Mouse (Mus musculus): ENCODE measurements around the gene Nab2. TPM values are rescaled to one million over a fixed set of nuclear protein-coding genes. Genes with fewer than 3 reads are reported as not detected.

The Nab2 gene
- polyA plus RNA-seq, 2 experiments, result 0.88 to 4.1 TPM

DNA sequence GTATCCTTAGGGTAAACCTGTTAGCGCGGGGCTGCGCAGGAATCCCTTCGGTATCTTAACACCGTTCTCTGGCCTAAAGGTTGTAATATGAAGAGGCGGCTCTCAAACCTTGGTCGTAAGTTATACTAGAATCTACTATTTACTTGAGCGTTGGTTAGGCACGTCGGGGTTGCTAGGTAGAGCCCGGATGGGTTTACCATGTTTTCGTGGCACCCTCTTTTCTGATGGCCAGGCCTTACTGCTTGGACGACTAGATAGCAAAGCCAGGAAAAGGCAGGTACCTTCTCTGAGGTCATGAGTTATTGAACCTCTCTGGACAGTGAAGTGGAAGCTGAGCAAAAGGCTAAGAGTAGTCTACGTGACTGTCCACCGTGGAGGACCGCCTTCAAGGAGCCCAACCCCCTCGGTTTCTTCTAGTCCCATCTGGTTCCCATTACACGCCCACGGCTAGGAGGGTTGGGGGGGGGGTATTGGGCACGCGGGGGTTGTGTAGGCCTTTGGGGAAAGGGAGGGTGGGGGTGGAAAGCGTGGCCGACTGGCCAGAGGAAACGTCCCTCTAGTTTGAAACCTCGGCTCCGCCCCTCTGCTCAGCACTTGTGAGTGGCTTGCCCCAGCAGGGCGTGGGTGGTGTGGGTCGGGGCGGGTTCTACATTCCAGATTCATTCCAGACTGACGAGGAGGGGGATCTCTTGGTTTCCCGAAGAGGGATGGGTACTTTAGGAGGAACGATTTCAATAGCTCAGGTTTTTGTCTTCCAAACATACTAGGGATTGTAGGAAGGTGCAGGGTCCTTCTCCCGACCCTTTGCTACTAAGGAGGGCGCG lies 887 bp downstream of the Nab2 start:
- Histone ChIP-seq H3K9ac (replicated peaks) (no peak overlapping the region), H3K36me3 (replicated peaks; ENCODE audit: control insufficient read depth, insufficient read depth, low read depth) (no peaks in the 10 kb centered on the region), H3K4me1 (replicated peaks; ENCODE audit: control insufficient read depth in 2 of 2, insufficient read depth in 2 of 2, low read length in 1 of 2) (peaks cover 0 to 6% of the 10 kb centered on the region in 2 experiments; a peak in 1 of 4 replicates), H3K27ac (no peak overlapping the region; the same call in 1 of the 2 replicates), H3K9me3 (ENCODE audit: control insufficient read depth, low read length) (no peaks in the 10 kb centered on the region), H3K27me3 (ENCODE audit: control insufficient read depth, insufficient read depth, low read length) (peaks cover 50% of the 10 kb centered on the region), H3K4me3 (ENCODE audit: insufficient read depth in 1 of 2, low read depth in 2 of 2, low read length in 2 of 2) (peak overlapping the region; percentile 34 to 54), H3K4me2 (ENCODE audit: low read depth) (peak overlapping the region; percentile 65)
- TF ChIP-seq CTCF (IDR thresholded peaks at IDR 0.05; ENCODE audit: low read depth), result no peak
- TF ChIP-seq EP300 (IDR thresholded peaks at IDR 0.05; ENCODE audit: low read depth), result no peak
- DNase-seq (ENCODE audit: low read depth in 3 of 3, low spot score in 3 of 3), result no peak
- 3% methylated on average over 35 of the region's 35 CpGs for WGBS (ENCODE audit: insufficient replicate concordance)
- ATAC-seq (ENCODE audit: insufficient read depth), result peak; percentile 40; the same call in 1 of the 2 replicates

DNA sequence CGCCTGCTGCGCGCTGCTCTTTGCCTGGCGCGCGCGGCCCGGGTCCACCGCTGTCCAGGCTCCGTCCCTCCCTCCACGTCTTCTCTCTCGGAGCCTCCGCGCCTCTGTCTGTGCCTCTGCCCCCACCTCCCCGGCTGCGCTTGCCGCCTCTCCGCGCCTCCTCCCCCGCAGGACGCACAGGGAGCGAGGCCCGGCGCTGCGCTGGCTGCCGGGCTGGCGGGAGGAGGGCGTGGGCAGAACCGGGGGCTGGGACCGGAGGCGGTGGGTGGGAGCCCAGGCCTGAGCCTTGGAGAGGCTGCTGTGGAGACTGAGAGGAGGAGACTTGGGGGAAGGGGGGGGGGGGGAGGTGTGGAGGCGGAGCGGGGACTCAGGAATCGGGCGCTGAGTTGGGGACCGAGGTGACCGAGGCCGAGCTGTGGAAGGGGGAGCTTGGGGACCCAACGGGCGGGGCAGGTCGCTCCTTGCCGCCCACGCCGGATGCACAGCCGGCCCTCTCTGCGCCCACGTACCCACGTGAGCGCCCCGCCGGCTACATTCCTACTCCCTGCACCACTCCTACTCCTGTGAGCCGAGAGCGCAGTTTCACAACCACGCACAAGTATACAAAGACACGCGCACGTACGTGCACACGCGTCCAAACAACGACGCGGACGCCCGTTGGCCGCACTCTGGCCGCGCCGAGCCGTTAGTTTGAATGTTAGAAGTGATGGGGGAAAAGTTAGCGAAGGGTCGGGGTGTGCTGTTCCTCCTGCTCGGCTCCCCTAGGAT lies 1.7 kb downstream of the Nab2 start, which contains the start of gene Nemp1:
Nemp1 (plus strand) TSS at position 401 of the 768 bp plus-strand sequence.
- H3K4me1 ChIP-seq (replicated peaks; ENCODE audit: control insufficient read depth in 2 of 2, insufficient read depth in 2 of 2, low read length in 1 of 2), result peaks cover 0 to 9% of the 10 kb centered on the region in 2 experiments; a peak in 1 of 4 replicates
- H3K4me2 ChIP-seq (ENCODE audit: low read depth), result peak within 1 kb of the TSS; percentile 65
- no peak within 1 kb of the TSS; the same call in 1 of the 2 replicates for H3K27ac ChIP-seq
- no peaks in the 10 kb centered on the region for H3K9me3 ChIP-seq (ENCODE audit: control insufficient read depth, low read length)
- ATAC-seq (ENCODE audit: insufficient read depth) (peak; percentile 50), DNase-seq (ENCODE audit: low read depth in 3 of 3, low spot score in 3 of 3) (no peak)
- peaks cover 50% of the 10 kb centered on the region for H3K27me3 ChIP-seq (ENCODE audit: control insufficient read depth, insufficient read depth, low read length)
- under 1% methylated on average over 71 of the region's 73 CpGs for WGBS (ENCODE audit: insufficient replicate concordance)
- no peak within 1 kb of the TSS for H3K9ac ChIP-seq (replicated peaks)
- no peaks in the 10 kb centered on the region for H3K36me3 ChIP-seq (replicated peaks; ENCODE audit: control insufficient read depth, insufficient read depth, low read depth)
- no peak for TF ChIP-seq EP300 (IDR thresholded peaks at IDR 0.05; ENCODE audit: low read depth)
- TF ChIP-seq CTCF (IDR thresholded peaks at IDR 0.05; ENCODE audit: low read depth), result no peak
- peak within 1 kb of the TSS; percentile 54 to 55 for H3K4me3 ChIP-seq (ENCODE audit: insufficient read depth in 1 of 2, low read depth in 2 of 2, low read length in 2 of 2)

DNA sequence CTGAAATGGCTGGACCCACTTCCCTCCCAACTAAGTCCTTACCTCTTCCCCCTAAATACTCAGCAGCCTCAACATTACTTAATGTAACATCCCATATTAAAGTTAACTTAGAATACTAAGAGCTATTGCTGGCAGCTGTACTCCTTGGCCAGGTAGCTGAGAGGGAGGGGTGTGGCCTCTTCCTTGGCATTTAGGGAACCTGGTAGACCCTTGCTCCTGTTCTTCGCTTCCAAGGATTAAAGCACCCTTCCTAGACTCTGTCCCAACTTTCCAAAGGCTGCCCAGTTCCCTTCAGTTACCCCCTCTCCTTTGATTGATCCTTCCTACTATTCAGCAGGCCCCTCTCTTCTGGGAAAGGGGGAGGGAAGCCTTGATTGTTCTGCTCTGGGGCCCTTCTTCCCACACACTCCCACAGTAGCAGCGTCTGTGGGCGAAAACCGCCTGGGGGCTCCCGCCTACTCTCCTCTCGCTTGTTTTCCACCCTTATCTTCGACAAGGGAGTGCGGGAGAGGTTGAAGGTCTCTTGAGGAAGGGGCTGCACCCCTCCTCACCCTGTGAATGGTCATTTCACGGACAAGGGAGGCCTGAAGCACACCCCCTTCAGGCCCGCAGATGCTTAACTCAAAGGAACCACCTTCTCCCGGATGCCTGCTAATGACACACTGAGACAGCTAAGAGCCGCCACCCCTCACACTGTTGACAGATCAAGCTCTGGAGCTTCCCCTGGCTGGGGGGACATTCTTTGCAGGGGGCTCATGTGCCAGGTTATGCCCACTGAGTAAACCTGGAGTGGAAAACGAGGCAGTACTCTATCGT lies 2.8 kb downstream of the Nab2 start:
- no peak for TF ChIP-seq CTCF (IDR thresholded peaks at IDR 0.05; ENCODE audit: low read depth)
- no peak for TF ChIP-seq EP300 (IDR thresholded peaks at IDR 0.05; ENCODE audit: low read depth)
- Histone ChIP-seq H3K9ac (replicated peaks) (no peak overlapping the region), H3K4me2 (ENCODE audit: low read depth) (peak overlapping the region; percentile 65), H3K9me3 (ENCODE audit: control insufficient read depth, low read length) (no peaks in the 10 kb centered on the region), H3K36me3 (replicated peaks; ENCODE audit: control insufficient read depth, insufficient read depth, low read depth) (no peaks in the 10 kb centered on the region), H3K4me3 (ENCODE audit: insufficient read depth in 1 of 2, low read depth in 2 of 2, low read length in 2 of 2) (peak overlapping the region; percentile 54 to 55), H3K27me3 (ENCODE audit: control insufficient read depth, insufficient read depth, low read length) (peaks cover 50% of the 10 kb centered on the region), H3K27ac (no peak overlapping the region), H3K4me1 (replicated peaks; ENCODE audit: control insufficient read depth in 2 of 2, insufficient read depth in 2 of 2, low read length in 1 of 2) (peaks cover 0 to 15% of the 10 kb centered on the region in 2 experiments; a peak in 2 of 4 replicates)
- WGBS (ENCODE audit: insufficient replicate concordance), result 6% methylated on average over 14 of the region's 14 CpGs
- DNase-seq (ENCODE audit: low read depth in 3 of 3, low spot score in 3 of 3), result no peak
- ATAC-seq (ENCODE audit: insufficient read depth), result no peak

DNA sequence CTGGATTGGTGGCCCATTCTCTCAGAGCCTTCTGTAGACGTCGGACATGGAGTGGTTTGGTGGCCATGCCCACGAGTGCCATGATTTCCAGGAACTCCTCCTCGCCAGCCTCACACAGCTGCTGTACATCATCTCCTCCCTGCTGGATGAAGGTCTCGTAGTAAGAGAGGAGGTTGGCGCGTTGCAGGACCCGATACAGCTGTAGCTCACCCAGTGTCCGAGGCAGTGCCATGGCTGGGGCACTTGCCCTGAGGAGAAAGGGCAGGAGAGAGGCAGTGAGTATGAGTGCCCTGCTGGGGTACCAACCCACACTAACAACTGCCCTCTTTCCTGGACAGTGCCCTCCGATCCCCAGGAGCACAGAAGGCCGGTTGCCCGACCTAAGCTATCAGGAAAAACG lies 3.5 kb downstream of the Nab2 start:
- TF ChIP-seq EP300 (IDR thresholded peaks at IDR 0.05; ENCODE audit: low read depth) (no peak), CTCF (IDR thresholded peaks at IDR 0.05; ENCODE audit: low read depth) (no peak)
- 39% methylated on average over 13 of the region's 13 CpGs for WGBS (ENCODE audit: insufficient replicate concordance)
- Histone ChIP-seq H3K36me3 (replicated peaks; ENCODE audit: control insufficient read depth, insufficient read depth, low read depth) (no peaks in the 10 kb centered on the region), H3K4me2 (ENCODE audit: low read depth) (peak overlapping the region; percentile 65), H3K9ac (replicated peaks) (no peak overlapping the region), H3K4me1 (replicated peaks; ENCODE audit: control insufficient read depth in 2 of 2, insufficient read depth in 2 of 2, low read length in 1 of 2) (peaks cover 0 to 15% of the 10 kb centered on the region in 2 experiments; a peak in 2 of 4 replicates), H3K9me3 (ENCODE audit: control insufficient read depth, low read length) (no peaks in the 10 kb centered on the region), H3K27me3 (ENCODE audit: control insufficient read depth, insufficient read depth, low read length) (peaks cover 50% of the 10 kb centered on the region), H3K27ac (no peak overlapping the region), H3K4me3 (ENCODE audit: insufficient read depth in 1 of 2, low read depth in 2 of 2, low read length in 2 of 2) (no peak overlapping the region; a peak in 1 of 4 replicates)
- DNase-seq (ENCODE audit: low read depth in 3 of 3, low spot score in 3 of 3) (no peak), ATAC-seq (ENCODE audit: insufficient read depth) (no peak)

Measured in liver, embryonic 14.5 days (tissue).